Mouse (Mus musculus) kidney, embryonic 15.5 days (tissue): ENCODE results near the gene Mrpl22. TPM values are rescaled to one million over a fixed set of nuclear protein-coding genes. Genes with fewer than 3 reads are reported as not detected.
"Not testable (repeated sequence)": the region's sequence is repeated elsewhere in the genome, so short reads cannot be mapped to it uniquely, and the experiment has no call there.

Experiments used
- ATAC-seq: fragments of 200-750 bp; cut with Nextera tagmentation; replicated peaks from 2 replicates; pipeline ENCODE4 v1.8.0; 2017; ENCODE audit warnings: moderate TSS enrichment; ENCODE audit not compliant: low FRiP score
- H3K27ac ChIP-seq: fragments of 300-500 bp; sonication (generic); 2 replicates; pipeline ENCODE4 v1.5.1; 2015; ENCODE audit warnings: mild to moderate bottlenecking, inconsistent platforms
- H3K27me3 ChIP-seq: fragments of 300-500 bp; sonication (generic); 2 replicates; pipeline ENCODE4 v1.6.1; 2015; ENCODE audit warnings: inconsistent platforms
- H3K36me3 ChIP-seq: fragments of 300-500 bp; sonication (generic); 2 replicates; pipeline ENCODE4 v1.6.1; 2015; ENCODE audit warnings: inconsistent platforms
- H3K4me1 ChIP-seq: fragments of 300-500 bp; sonication (generic); 2 replicates; pipeline ENCODE4 v1.6.1; 2015; ENCODE audit warnings: inconsistent platforms
- H3K4me2 ChIP-seq: fragments of 300-500 bp; sonication (generic); 2 replicates; pipeline ENCODE4 v1.6.1; 2015; ENCODE audit warnings: moderate library complexity, mild to moderate bottlenecking, inconsistent platforms
- H3K4me3 ChIP-seq: fragments of 300-500 bp; sonication (generic); replicated peaks from 2 replicates; pipeline ENCODE4 v1.5.1; 2015; ENCODE audit warnings: mild to moderate bottlenecking, inconsistent platforms
- H3K9ac ChIP-seq: fragments of 300-500 bp; sonication (generic); 2 replicates; pipeline ENCODE4 v1.6.1; 2015; ENCODE audit warnings: mild to moderate bottlenecking, inconsistent platforms
- H3K9me3 ChIP-seq: fragments of 300-500 bp; sonication (generic); replicated peaks from 2 replicates; pipeline ENCODE4 v1.6.1; 2016; ENCODE audit warnings: inconsistent platforms
- WGBS: fragments of 180-500 bp; shearing (Covaris S2); methylation state at CpG from one replicate; pipeline ENCODE4 v1.1.7; 2015; ENCODE audit warnings: mixed read lengths; 5-methylcytosine and 5-hydroxymethylcytosine counted together
- polyA plus RNA-seq: library from polyadenylated mRNA; unstranded; fragments of >200 nt; fragmentation: Nextera tagmentation; extraction: Ambion mirVana; gene quantifications from 2 replicates; pipeline ENCODE4 v1.2.1, GENCODE M21; 2015

Gene Mrpl22
- polyA plus RNA-seq, 1 experiment from 2014 or later, result 145 TPM

DNA sequence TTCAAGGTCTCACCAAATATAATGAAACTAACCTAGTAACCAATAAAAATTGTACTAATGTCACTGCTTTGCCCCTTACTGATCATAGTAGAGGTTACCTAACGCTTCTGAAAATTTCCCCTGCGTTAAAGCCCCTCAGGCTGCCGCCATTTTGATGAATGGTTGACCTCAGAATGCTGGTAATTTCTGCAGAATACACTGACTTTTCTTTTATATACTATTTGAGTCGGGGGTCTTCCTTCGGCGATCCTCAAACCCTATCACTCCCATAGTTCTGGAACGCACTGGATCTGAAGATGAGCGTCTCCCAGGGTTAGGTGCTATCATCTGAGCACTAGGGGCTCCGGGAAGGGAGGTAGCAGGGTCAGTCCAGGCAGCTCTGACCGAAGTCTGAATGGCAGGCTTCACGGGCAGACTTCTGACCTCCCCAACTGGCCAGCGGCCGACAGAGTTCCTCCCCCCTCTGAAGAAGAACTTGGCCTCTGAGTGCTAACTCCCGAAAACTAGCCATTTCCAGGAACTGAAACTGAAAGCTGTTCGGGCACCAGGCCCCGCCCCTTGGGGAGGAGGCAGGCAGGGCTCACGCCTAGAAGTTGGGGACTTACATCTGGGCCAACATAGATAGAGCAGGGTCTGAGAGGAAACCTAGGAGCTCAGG is 43.1 kb downstream of the Mrpl22 start:
- Histone ChIP-seq H3K4me3 (peak overlapping the region; percentile 52), H3K36me3 (no peaks in the 10 kb centered on the region), H3K27me3 (no peaks in the 10 kb centered on the region), H3K27ac (0 out of 2 replicates have a peak overlapping the region, but pooled peaks have one; percentile 34), H3K4me2 (peak overlapping the region; percentile 62), H3K4me1 (peaks cover 9% of the 10 kb centered on the region), H3K9me3 (no peaks in the 10 kb centered on the region), H3K9ac (peak overlapping the region; percentile 49; the same call in 1 of the 2 replicates)
- ATAC-seq, result peak; percentile 94
- WGBS, result 29% methylated on average over 17 of the region's 17 CpGs

DNA sequence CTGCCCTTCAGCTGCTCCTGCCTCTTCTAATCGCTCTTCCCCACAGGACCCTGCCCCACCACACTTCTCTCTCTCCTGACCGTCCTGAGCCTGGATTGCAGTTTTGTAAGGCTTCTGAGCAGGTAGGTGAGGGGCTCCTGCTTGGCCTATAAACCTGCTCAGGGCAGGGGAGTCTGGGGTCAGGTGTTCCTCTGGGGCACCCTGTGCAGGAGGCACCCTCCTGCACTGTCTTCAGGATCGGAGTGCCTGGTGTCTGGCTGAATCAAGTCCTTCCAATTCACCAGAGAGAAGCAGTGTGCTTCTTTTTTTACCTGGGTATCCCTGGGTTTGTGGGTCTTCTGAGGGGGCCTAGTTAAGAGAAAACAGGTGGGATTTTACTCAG is 43.6 kb downstream of the Mrpl22 start:
- ATAC-seq, H3K36me3 ChIP-seq, H3K9ac ChIP-seq, H3K9me3 ChIP-seq, H3K27ac ChIP-seq, H3K4me1 ChIP-seq, H3K27me3 ChIP-seq: not testable (repeated sequence)
- 30% methylated on average over 2 of the region's 3 CpGs for WGBS
- Histone ChIP-seq H3K4me2 (peak overlapping the region; percentile 62), H3K4me3 (peak overlapping the region; percentile 52)

DNA sequence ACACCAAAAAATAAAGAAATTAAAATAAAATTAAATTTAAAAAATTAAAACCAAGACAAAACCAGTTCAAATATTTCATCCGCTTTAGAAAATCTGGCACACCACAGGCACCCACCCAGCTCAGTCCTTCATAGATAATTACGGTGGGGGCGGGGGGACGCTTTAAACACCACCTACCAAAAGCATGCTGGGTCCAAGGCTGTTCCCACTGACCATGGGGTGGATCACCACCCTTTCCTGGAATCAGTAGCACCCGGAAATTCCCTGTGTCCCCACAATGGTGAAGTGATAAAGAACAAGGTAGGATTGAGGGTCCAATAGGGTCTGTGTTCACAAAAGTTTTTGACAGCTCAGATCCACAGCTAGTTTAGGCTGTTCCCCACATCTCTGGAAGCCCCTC is 44.4 kb downstream of the Mrpl22 start:
- no peaks in the 10 kb centered on the region for H3K9me3 ChIP-seq
- 86% methylated on average over 5 of the region's 5 CpGs for WGBS
- H3K36me3 ChIP-seq, result no peaks in the 10 kb centered on the region
- no peak overlapping the region for H3K4me3 ChIP-seq
- H3K4me1 ChIP-seq, result peaks cover 9% of the 10 kb centered on the region
- H3K9ac ChIP-seq, result no peak overlapping the region
- no peak overlapping the region for H3K27ac ChIP-seq
- no peak for ATAC-seq
- no peak overlapping the region for H3K4me2 ChIP-seq
- no peaks in the 10 kb centered on the region for H3K27me3 ChIP-seq

DNA sequence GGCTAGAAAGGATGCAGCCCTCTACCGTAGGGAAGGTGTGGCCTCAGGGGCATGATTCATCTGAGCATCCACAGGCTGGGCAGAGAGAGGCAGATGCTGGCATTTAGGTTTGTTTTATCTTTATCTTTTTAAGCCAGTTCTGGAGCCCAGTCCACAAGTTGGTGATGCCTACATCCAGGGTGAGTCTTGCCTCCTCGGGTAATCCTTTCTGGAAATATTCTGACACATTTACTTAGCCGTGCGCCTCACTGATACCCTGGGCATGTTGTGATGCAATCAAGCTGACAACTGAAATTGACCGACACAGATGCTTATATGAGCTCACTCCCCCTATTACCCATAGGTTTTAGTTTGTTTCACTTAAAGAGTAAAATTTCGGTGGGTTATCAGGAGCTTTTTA is 45.4 kb downstream of the Mrpl22 start:
- peaks cover 3% of the 10 kb centered on the region; the same call in 1 of the 2 replicates for H3K4me1 ChIP-seq
- no peaks in the 10 kb centered on the region for H3K36me3 ChIP-seq
- no peak for ATAC-seq
- no peaks in the 10 kb centered on the region for H3K9me3 ChIP-seq
- 85% methylated on average over 6 of the region's 6 CpGs for WGBS
- no peak overlapping the region for H3K27ac ChIP-seq
- no peak overlapping the region for H3K9ac ChIP-seq
- H3K4me2 ChIP-seq, result no peak overlapping the region
- no peak overlapping the region for H3K4me3 ChIP-seq
- H3K27me3 ChIP-seq, result no peaks in the 10 kb centered on the region

DNA sequence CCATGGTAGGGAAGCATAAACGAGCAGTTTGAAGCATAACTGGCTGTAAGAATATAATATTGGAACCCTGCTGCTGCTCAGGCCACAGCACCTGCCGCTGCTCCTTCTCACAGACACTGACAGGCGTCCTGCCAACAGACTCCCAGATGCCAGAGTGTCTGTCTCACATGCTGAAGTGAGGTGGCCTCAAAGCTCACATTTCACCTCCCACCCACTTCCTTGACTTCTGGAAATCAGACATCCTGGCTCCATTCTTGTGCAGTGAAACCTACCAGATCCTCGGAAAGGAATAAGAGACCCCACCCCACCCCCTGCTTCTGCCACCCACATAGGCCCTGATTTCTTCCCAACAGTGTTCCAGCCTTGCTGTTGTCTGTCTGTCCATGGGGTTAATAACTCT is 52.3 kb downstream of the Mrpl22 start:
- ATAC-seq, result no peak
- H3K4me3 ChIP-seq, result no peak overlapping the region
- H3K27ac ChIP-seq, result peak overlapping the region; percentile 68; the same call in 1 of the 2 replicates

GRCm38 (mm10) chr11:58224313-58224712 is 52.9 kb downstream of the Mrpl22 start:
- Histone ChIP-seq H3K9ac (no peak overlapping the region), H3K4me3 (no peak overlapping the region), H3K4me2 (no peak overlapping the region), H3K36me3 (no peaks in the 10 kb centered on the region), H3K9me3 (no peaks in the 10 kb centered on the region), H3K27ac (peak overlapping the region; percentile 68), H3K27me3 (no peaks in the 10 kb centered on the region), H3K4me1 (peaks cover 26% of the 10 kb centered on the region)
- ATAC-seq, result no peak
- WGBS, result 42% methylated on average over 7 of the region's 7 CpGs

More for the DNA sequence above, 52.3 kb downstream of the Mrpl22 start:
- no peaks in the 10 kb centered on the region for H3K36me3 ChIP-seq
- no peak overlapping the region for H3K4me2 ChIP-seq
- 20% methylated on average over 4 of the region's 4 CpGs for WGBS
- H3K27me3 ChIP-seq, result no peaks in the 10 kb centered on the region
- no peak overlapping the region for H3K9ac ChIP-seq
- H3K9me3 ChIP-seq, result no peaks in the 10 kb centered on the region
- H3K4me1 ChIP-seq, result peaks cover 26% of the 10 kb centered on the region

DNA sequence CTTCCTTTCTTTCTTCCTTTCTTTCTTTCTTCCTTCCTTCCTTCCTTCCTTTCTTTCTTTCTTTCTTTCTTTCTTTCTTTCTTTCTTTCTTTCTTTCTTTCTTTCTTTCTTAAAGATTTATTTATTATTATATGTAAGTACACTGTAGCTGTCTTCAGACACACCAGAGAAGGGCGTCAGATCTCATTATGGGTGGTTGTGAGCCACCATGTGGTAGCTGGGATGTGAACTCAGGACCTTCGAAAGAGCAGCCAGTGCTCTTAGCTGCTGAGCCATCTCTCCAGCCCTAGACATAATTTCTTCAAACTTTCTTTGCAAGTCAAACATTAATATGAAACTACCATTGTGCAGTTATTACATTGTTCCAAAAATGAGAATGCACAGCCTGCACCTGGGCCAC is 53.4 kb downstream of the Mrpl22 start:
- H3K9me3 ChIP-seq, H3K9ac ChIP-seq, ATAC-seq, H3K27me3 ChIP-seq, H3K4me3 ChIP-seq, H3K36me3 ChIP-seq, H3K4me2 ChIP-seq: not testable (repeated sequence)
- Histone ChIP-seq H3K27ac (peak overlapping the region; percentile 71; the same call in 1 of the 2 replicates), H3K4me1 (peaks cover 26% of the 10 kb centered on the region)
- WGBS, result 68% methylated on average over 2 of the region's 2 CpGs

DNA sequence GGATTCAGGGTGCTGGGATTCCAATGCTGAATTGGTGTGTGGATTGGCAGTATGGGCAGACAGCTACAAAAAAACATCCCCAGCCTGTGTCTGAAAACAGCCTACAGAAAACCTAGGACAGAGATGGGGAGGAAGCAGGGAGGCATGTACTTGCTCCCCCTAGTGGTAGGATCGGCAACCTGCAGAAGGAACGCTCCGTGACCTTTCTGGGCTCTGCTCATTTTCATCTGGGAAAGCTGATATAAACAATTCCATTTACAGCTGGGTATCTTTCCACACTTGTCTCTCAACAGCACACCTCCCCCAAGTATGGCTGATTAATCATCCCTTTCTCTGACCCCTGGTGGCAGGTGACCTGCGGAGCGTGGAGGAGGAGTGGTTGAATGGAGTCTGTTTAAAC is 54.2 kb downstream of the Mrpl22 start:
- peak; percentile 66 for ATAC-seq
- Histone ChIP-seq H3K4me2 (no peak overlapping the region), H3K4me1 (peaks cover 26% of the 10 kb centered on the region), H3K36me3 (no peaks in the 10 kb centered on the region), H3K27me3 (no peaks in the 10 kb centered on the region), H3K9ac (no peak overlapping the region), H3K27ac (peak overlapping the region; percentile 71; the same call in 1 of the 2 replicates), H3K4me3 (no peak overlapping the region), H3K9me3 (no peaks in the 10 kb centered on the region)
- WGBS, result 5% methylated on average over 5 of the region's 5 CpGs

- H3K9ac ChIP-seq, result no peak overlapping the region
- no peak for ATAC-seq
- no peak overlapping the region for H3K4me3 ChIP-seq
- H3K4me1 ChIP-seq, result peaks cover 26% of the 10 kb centered on the region
- H3K9me3 ChIP-seq, result no peaks in the 10 kb centered on the region
- H3K36me3 ChIP-seq, result no peaks in the 10 kb centered on the region
- H3K4me2 ChIP-seq, result no peak overlapping the region
- H3K27me3 ChIP-seq, result no peaks in the 10 kb centered on the region
- H3K27ac ChIP-seq, result no peak overlapping the region
Measured at GRCm38 (mm10) chr11:58226425-58226824, 55.0 kb downstream of the Mrpl22 start.

DNA sequence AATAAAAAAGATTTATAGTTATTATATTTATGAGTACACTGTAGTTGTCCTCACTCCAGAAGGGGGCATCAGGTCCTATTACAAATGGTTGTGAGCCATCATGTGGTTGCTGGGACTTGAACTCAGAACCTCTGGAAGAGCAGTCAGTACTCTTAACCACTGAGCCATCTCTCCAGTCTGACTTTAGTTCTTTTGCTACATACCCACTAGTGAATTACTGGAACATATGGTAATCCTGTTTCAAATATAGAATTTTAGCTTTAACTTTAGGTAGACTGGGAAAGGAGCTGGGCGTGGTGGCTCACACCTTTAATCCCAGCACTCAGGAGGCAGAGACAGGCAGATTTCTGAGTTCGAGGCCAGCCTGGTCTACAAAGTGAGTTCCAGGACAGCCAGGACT is 56.6 kb downstream of the Mrpl22 start:
- not testable (repeated sequence) for H3K9me3 ChIP-seq, ATAC-seq, H3K27ac ChIP-seq, H3K36me3 ChIP-seq, H3K4me2 ChIP-seq, H3K4me3 ChIP-seq, H3K27me3 ChIP-seq, H3K9ac ChIP-seq
- peaks cover 25% of the 10 kb centered on the region for H3K4me1 ChIP-seq
- WGBS, result 93% methylated on average over 2 of the region's 2 CpGs

Other genes with a start within 250 kb of the Mrpl22 start
- 17.7 and 19.3 TPM in 2 replicates for gene Larp1, start 162.6 kb upstream of the Mrpl22 start, polyA plus RNA-seq
- 0.21 TPM in 1 of 2 replicates, not detected in the other for gene Gm12248, start 78.5 kb upstream of the Mrpl22 start, polyA plus RNA-seq
- 85.7 and 89.9 TPM in 2 replicates for gene Cnot8, start 67.5 kb upstream of the Mrpl22 start, polyA plus RNA-seq
- gene Gemin5, start 3.1 kb upstream of the Mrpl22 start, polyA plus RNA-seq, result 24.5 and 24.7 TPM in 2 replicates
- gene Igtp, start 27.9 kb downstream of the Mrpl22 start, polyA plus RNA-seq, result 4.5 and 4.6 TPM in 2 replicates
- gene Irgm2, start 28.0 kb downstream of the Mrpl22 start, polyA plus RNA-seq, result 2.1 and 2.4 TPM in 2 replicates
- gene 4930438A08Rik, start 103.1 kb downstream of the Mrpl22 start, polyA plus RNA-seq, result 0.18 TPM in 1 of 2 replicates, not detected in the other
- 29.1 and 30.5 TPM in 2 replicates for gene Zfp692, start 135.4 kb downstream of the Mrpl22 start, polyA plus RNA-seq
- gene Zfp672, start 158.7 kb downstream of the Mrpl22 start, polyA plus RNA-seq, result 36.2 and 40.4 TPM in 2 replicates
- 34.2 and 37.0 TPM in 2 replicates for gene Sh3bp5l, start 159.1 kb downstream of the Mrpl22 start, polyA plus RNA-seq
- gene Lypd8, start 207.4 kb downstream of the Mrpl22 start, polyA plus RNA-seq, result 0.23 and 4.5 TPM in 2 replicates
- gene 1810065E05Rik, start 249.4 kb downstream of the Mrpl22 start, polyA plus RNA-seq, result not detected in 2 replicates